Comparison of ENCODE assay signal across 8 mouse cellular contexts in genomic region chr9:57261516-57261912, GRCm38 (mm10). TPM values are rescaled to one million over a fixed set of nuclear protein-coding genes. Genes with fewer than 3 reads are reported as not detected.
A peak's percentile ranks its signal among the peaks of the same experiment; 100 is the strongest.
DNase-seq lines count a peak whose midpoint lies in the region; ATAC-seq and TF ChIP-seq lines count a peak whose summit lies in the region.

No protein-coding gene starts in this region.

- peaks cover 5% of the 10 kb centered on the region; the same call in 1 of the 2 replicates for H3K4me1 ChIP-seq in forebrain, embryonic 11.5 days (replicated peaks; ENCODE audit: control insufficient read depth, insufficient read depth, low read length)
- H3K4me1 ChIP-seq in heart, postnatal 0 days (ENCODE audit: control insufficient read depth, insufficient read depth): peaks cover 27% of the 10 kb centered on the region
- no peaks in the 10 kb centered on the region; the same call in 1 of the 2 replicates for H3K4me1 ChIP-seq in lung, embryonic 14.5 days (ENCODE audit: insufficient read depth)

- 1% methylated on average over 26 of the region's 26 CpGs for WGBS in forebrain, embryonic 11.5 days
- WGBS in heart, postnatal 0 days: under 1% methylated on average over 26 of the region's 26 CpGs
- WGBS in lung, embryonic 14.5 days: under 1% methylated on average over 26 of the region's 26 CpGs

- H3K9me3 ChIP-seq in forebrain, embryonic 11.5 days (ENCODE audit: control insufficient read depth, low read length): no peaks in the 10 kb centered on the region
- no peaks in the 10 kb centered on the region for H3K9me3 ChIP-seq in heart, postnatal 0 days (replicated peaks; ENCODE audit: control insufficient read depth, low read length)
- no peaks in the 10 kb centered on the region for H3K9me3 ChIP-seq in lung, embryonic 14.5 days (ENCODE audit: low read depth, low read length)

- H3K27me3 ChIP-seq in C2C12 (ENCODE audit: control insufficient read depth, insufficient read depth, insufficient read length): no peaks in the 10 kb centered on the region
- peaks cover 2% of the 10 kb centered on the region; the same call in 1 of the 2 replicates for H3K27me3 ChIP-seq in forebrain, embryonic 11.5 days (ENCODE audit: control insufficient read depth, insufficient read depth, low read length)
- H3K27me3 ChIP-seq in heart, postnatal 0 days (ENCODE audit: control insufficient read depth, insufficient read depth, low read length): no peaks in the 10 kb centered on the region
- 0 out of 2 replicates have a peak, but pooled peaks cover 4% of the 10 kb centered on the region for H3K27me3 ChIP-seq in lung, embryonic 14.5 days (ENCODE audit: insufficient read depth, low read length)

- peaks cover 51% of the 10 kb centered on the region for H3K79me3 ChIP-seq in C2C12 (ENCODE audit: low read depth)

- H3K9ac ChIP-seq in forebrain, embryonic 11.5 days (ENCODE audit: low read length): peak overlapping the region; percentile 82
- peak overlapping the region; percentile 70 for H3K9ac ChIP-seq in heart, postnatal 0 days (replicated peaks; ENCODE audit: low read depth, low read length)
- peak overlapping the region; percentile 93 for H3K9ac ChIP-seq in lung, embryonic 14.5 days

- no peak for TF ChIP-seq EP300 in heart, postnatal 0 days (IDR thresholded peaks at IDR 0.05; ENCODE audit: low read depth)

- TF ChIP-seq CTCF in C2C12 (IDR thresholded peaks at IDR 0.05; ENCODE audit: control insufficient read depth, insufficient read depth, insufficient read length): no peak
- TF ChIP-seq CTCF in heart, postnatal 0 days (IDR thresholded peaks at IDR 0.05; ENCODE audit: low read depth): no peak
- no peak for TF ChIP-seq CTCF in lung, embryonic 14.5 days (IDR thresholded peaks at IDR 0.05; ENCODE audit: low read depth)

- H3K36me3 ChIP-seq in C2C12 (ENCODE audit: control insufficient read depth, insufficient read depth): peaks cover 26% of the 10 kb centered on the region
- H3K36me3 ChIP-seq in forebrain, embryonic 11.5 days (ENCODE audit: control insufficient read depth, insufficient read depth, low read length): peaks cover 2% of the 10 kb centered on the region; the same call in 1 of the 2 replicates
- H3K36me3 ChIP-seq in heart, postnatal 0 days (replicated peaks; ENCODE audit: control insufficient read depth, insufficient read depth, low read length): peaks cover 23% of the 10 kb centered on the region
- peaks cover 25% of the 10 kb centered on the region for H3K36me3 ChIP-seq in lung, embryonic 14.5 days (ENCODE audit: insufficient read depth)

- H3K4me3 ChIP-seq in C2C12 (ENCODE audit: insufficient read depth, poor library complexity, severe bottlenecking): peak overlapping the region; percentile 61
- H3K4me3 ChIP-seq in forebrain, embryonic 11.5 days (ENCODE audit: low read depth, low read length): peak overlapping the region; percentile 79
- H3K4me3 ChIP-seq in heart, postnatal 0 days (ENCODE audit: low read depth, low read length): peak overlapping the region; percentile 75
- peak overlapping the region; percentile 84 for H3K4me3 ChIP-seq in lung, embryonic 14.5 days (ENCODE audit: low read depth, low read length)

- H3K79me2 ChIP-seq in C2C12 (ENCODE audit: control insufficient read depth, insufficient read depth): peaks cover 60% of the 10 kb centered on the region

- peak overlapping the region; percentile 78 for H3ac ChIP-seq in C2C12 (ENCODE audit: control insufficient read depth, insufficient read length, low read depth)

- H3K4me2 ChIP-seq in forebrain, embryonic 11.5 days (ENCODE audit: low read depth, low read length, severe bottlenecking): peak overlapping the region; percentile 95
- peak overlapping the region; percentile 98 for H3K4me2 ChIP-seq in heart, postnatal 0 days (ENCODE audit: low read depth, low read length)
- peak overlapping the region; percentile 98 for H3K4me2 ChIP-seq in lung, embryonic 14.5 days

- DNase-seq in adrenal gland, postnatal 25 days: peak; percentile 66
- DNase-seq in forebrain, embryonic 11.5 days (ENCODE audit: low spot score): peak; percentile 64
- peak; percentile 16 for DNase-seq in heart, postnatal 0 days (ENCODE audit: low spot score)
- DNase-seq in kidney, postnatal 25 days: peak; percentile 64 to 74
- DNase-seq in lung, embryonic 14.5 days: peak; percentile 70
- DNase-seq in thymus, postnatal 0 days (ENCODE audit: low spot score): peak; percentile 78

- H3K27ac ChIP-seq in forebrain, embryonic 11.5 days (ENCODE audit: low read depth, low read length): no peak overlapping the region
- H3K27ac ChIP-seq in heart, postnatal 0 days (ENCODE audit: low read depth): peak overlapping the region; percentile 80
- H3K27ac ChIP-seq in lung, embryonic 14.5 days (ENCODE audit: low read depth): peak overlapping the region; percentile 77; the same call in 1 of the 2 replicates

- ATAC-seq in forebrain, embryonic 11.5 days (replicated peaks; ENCODE audit: low FRiP score): 0 out of 2 replicates have a peak, but pooled peaks have one; percentile 10
- peak; percentile 19; the same call in 1 of the 2 replicates for ATAC-seq in heart, postnatal 0 days (ENCODE audit: insufficient read depth, low read depth)
- ATAC-seq in lung, embryonic 14.5 days (ENCODE audit: insufficient read depth): peak; percentile 32
- peak; percentile 39 for ATAC-seq in neutrophil, adult 5-6 weeks (ENCODE audit: extremely low read depth, insufficient number of reproducible peaks, low FRiP score, poor library complexity, severe bottlenecking)

TF ChIP-seq in C2C12, 6 proteins besides CTCF, POLR2A, EP300 and RAD21:
- TF ChIP-seq MYOD1 (IDR thresholded peaks at IDR 0.05; ENCODE audit: control insufficient read depth, insufficient read length, low read depth): no peak

RNA-seq across cellular contexts. Expression of gene 1700017B05Rik, which starts 0.9 kb away (rescaled TPM):
- 26.2 TPM for polyA plus RNA-seq in C2C12 (2012; fragmentation: generic; extraction: Trizol)
- 40.7 and 45.1 TPM in 2 replicates for total RNA-seq in adrenal gland, postnatal 25 days (2021)
- 12.5 TPM in 2 replicates for polyA plus RNA-seq in forebrain, embryonic 11.5 days (2014; fragmentation: Nextera tagmentation; extraction: Ambion mirVana)
- 11.0 and 16.3 TPM in 2 replicates for total RNA-seq in heart, postnatal 0 days (2014; rRNA removed; ENCODE audit: low replicate concordance)
- polyA plus RNA-seq in heart, postnatal 0 days (2015; fragmentation: Nextera tagmentation; extraction: Ambion mirVana): 5.6 and 6.2 TPM in 2 replicates
- 25.6 and 26.3 TPM in 2 replicates for polyA plus RNA-seq in lung, embryonic 14.5 days (2014; fragmentation: Nextera tagmentation; extraction: Ambion mirVana)
- 17.3 and 18.4 TPM in 2 replicates for total RNA-seq in neutrophil, adult 5-6 weeks (2017)
- 29.3 and 30.0 TPM in 2 replicates for polyA plus RNA-seq in thymus, postnatal 0 days (2015; fragmentation: Nextera tagmentation; extraction: Ambion mirVana)

RNA-seq across cellular contexts. Expression of gene Trcg1, which starts 25.2 kb away (rescaled TPM):
- polyA plus RNA-seq in C2C12 (2012; fragmentation: generic; extraction: Trizol): not detected
- total RNA-seq in adrenal gland, postnatal 25 days (2021): not detected in 2 replicates
- 0.09 TPM in 1 of 2 replicates, not detected in the other for polyA plus RNA-seq in forebrain, embryonic 11.5 days (2014; fragmentation: Nextera tagmentation; extraction: Ambion mirVana)
- total RNA-seq in heart, postnatal 0 days (2014; rRNA removed; ENCODE audit: low replicate concordance): not detected in 2 replicates
- not detected in 2 replicates for polyA plus RNA-seq in heart, postnatal 0 days (2015; fragmentation: Nextera tagmentation; extraction: Ambion mirVana)
- not detected in 2 replicates for polyA plus RNA-seq in lung, embryonic 14.5 days (2014; fragmentation: Nextera tagmentation; extraction: Ambion mirVana)
- total RNA-seq in neutrophil, adult 5-6 weeks (2017): 0.23 TPM in 1 of 2 replicates, not detected in the other
- 0.04 TPM in 1 of 2 replicates, not detected in the other for polyA plus RNA-seq in thymus, postnatal 0 days (2015; fragmentation: Nextera tagmentation; extraction: Ambion mirVana)

Comparison
In these comparisons a context has a peak if more than half of its experiments do, and no peak if none do; other contexts are left out.
1. DNase-seq: peak in every context shown above with its lines; median percentile 78 in thymus, postnatal 0 days; 70 in lung, embryonic 14.5 days; 69 in kidney, postnatal 25 days; 66 in adrenal gland, postnatal 25 days; 64 in forebrain, embryonic 11.5 days; 16 in heart, postnatal 0 days.